Mouse (Mus musculus) stomach, embryonic 16.5 days (tissue): ENCODE results near the gene A830018L16Rik. TPM values are rescaled to one million over a fixed set of nuclear protein-coding genes. Genes with fewer than 3 reads are reported as not detected.
"Not testable (repeated sequence)": the region's sequence is repeated elsewhere in the genome, so short reads cannot be mapped to it uniquely, and the experiment has no call there.

Source experiments
- ATAC-seq: fragments of 200-750 bp; cut with Nextera tagmentation; 2 replicates; pipeline ENCODE4 v1.8.0; 2017; ENCODE audit warnings: moderate number of reproducible peaks, moderate TSS enrichment; ENCODE audit not compliant: insufficient read depth, low FRiP score
- H3K27ac ChIP-seq: fragments of 300-500 bp; sonication (generic); 2 replicates; pipeline ENCODE4 v1.5.1; 2014; ENCODE audit warnings: low read length
- H3K27me3 ChIP-seq: fragments of 300-500 bp; sonication (generic); 2 replicates; pipeline ENCODE4 v1.6.1; 2014; ENCODE audit warnings: low read length, control low read depth, mixed read lengths; ENCODE audit not compliant: control insufficient read depth, insufficient read depth
- H3K36me3 ChIP-seq: fragments of 300-500 bp; sonication (generic); 2 replicates; pipeline ENCODE4 v1.6.1; 2014; ENCODE audit warnings: low read length; ENCODE audit not compliant: control insufficient read depth, insufficient read depth
- H3K4me1 ChIP-seq: fragments of 300-500 bp; sonication (generic); 2 replicates; pipeline ENCODE4 v1.6.1; 2014; ENCODE audit warnings: low read length, control low read depth, mixed read lengths; ENCODE audit not compliant: control insufficient read depth, insufficient read depth
- H3K4me2 ChIP-seq: fragments of 300-500 bp; sonication (generic); 2 replicates; pipeline ENCODE4 v1.6.1; 2014; ENCODE audit warnings: low read depth, low read length, mixed read lengths
- H3K4me3 ChIP-seq: fragments of 300-500 bp; sonication (generic); replicated peaks from 2 replicates; pipeline ENCODE4 v1.5.1; 2014; ENCODE audit warnings: mild to moderate bottlenecking, low read length
- H3K9ac ChIP-seq: fragments of 300-500 bp; sonication (generic); 2 replicates; pipeline ENCODE4 v1.6.1; 2014; ENCODE audit warnings: low read length
- H3K9me3 ChIP-seq: fragments of 300-500 bp; sonication (generic); replicated peaks from 2 replicates; pipeline ENCODE4 v1.6.1; 2016; ENCODE audit warnings: low read length, control low read depth; ENCODE audit not compliant: control insufficient read depth
- WGBS: fragments of 180-500 bp; shearing (Covaris S2); extraction: QIAGEN DNeasy Blood & Tissue Kit; methylation state at CpG from one replicate; pipeline ENCODE4 v1.1.7; 2014; 5-methylcytosine and 5-hydroxymethylcytosine counted together
- polyA plus RNA-seq: library from polyadenylated mRNA; unstranded; fragments of >200 nt; fragmentation: Nextera tagmentation; extraction: Ambion mirVana; gene quantifications from 2 replicates; pipeline ENCODE4 v1.2.1, GENCODE M21; 2015

The A830018L16Rik gene
- polyA plus RNA-seq, 1 experiment from 2014 or later: 12.9 TPM

DNA sequence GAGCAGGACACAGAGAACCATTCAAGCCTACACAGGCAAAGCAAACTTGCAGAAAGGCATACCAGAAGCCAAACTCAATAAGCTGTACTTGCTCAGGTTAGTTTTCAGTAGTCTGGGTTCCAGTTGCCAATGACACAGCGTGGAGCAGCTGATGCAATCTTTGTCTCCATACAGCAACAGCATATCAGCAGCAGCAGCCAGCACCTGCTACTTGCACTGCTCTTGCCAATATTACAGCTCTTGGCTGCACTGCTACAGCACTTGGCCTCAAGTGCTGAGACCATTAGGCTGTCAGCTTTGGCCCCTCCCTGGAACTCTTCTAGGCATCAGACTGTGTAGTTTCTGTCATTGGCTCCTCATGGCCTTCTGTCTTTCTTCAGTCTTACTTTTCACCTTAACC, 44.4 kb downstream of the A830018L16Rik start:
- Histone ChIP-seq H3K36me3 (no peaks in the 10 kb centered on the region), H3K4me3 (no peak overlapping the region), H3K9me3 (no peaks in the 10 kb centered on the region), H3K27me3 (no peaks in the 10 kb centered on the region), H3K4me1 (no peaks in the 10 kb centered on the region), H3K27ac (no peak overlapping the region), H3K4me2 (no peak overlapping the region), H3K9ac (no peak overlapping the region)
- 54% methylated on average over 1 of the region's 1 CpGs for WGBS
- ATAC-seq: peak; percentile 44; the same call in 1 of the 2 replicates

DNA sequence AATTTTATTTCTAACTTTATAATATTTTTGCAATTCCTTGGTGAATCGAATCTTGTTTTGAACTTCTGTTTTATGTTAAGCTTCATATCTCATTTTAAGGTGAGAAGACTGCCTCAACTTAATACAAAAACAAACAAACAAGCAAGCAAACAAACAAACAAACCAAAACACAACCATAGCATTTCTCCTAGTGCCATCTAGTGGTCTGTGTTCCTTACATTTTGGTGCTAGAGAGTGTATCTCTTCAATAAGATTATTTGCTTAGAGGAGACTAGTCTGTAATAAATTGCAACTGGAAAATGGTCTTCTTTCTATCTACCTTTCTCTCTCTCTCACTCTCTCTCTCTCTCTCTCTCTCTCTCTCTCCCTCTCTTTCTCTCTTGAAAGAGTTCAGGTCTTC, 52.4 kb downstream of the A830018L16Rik start:
- no peak for ATAC-seq

DNA sequence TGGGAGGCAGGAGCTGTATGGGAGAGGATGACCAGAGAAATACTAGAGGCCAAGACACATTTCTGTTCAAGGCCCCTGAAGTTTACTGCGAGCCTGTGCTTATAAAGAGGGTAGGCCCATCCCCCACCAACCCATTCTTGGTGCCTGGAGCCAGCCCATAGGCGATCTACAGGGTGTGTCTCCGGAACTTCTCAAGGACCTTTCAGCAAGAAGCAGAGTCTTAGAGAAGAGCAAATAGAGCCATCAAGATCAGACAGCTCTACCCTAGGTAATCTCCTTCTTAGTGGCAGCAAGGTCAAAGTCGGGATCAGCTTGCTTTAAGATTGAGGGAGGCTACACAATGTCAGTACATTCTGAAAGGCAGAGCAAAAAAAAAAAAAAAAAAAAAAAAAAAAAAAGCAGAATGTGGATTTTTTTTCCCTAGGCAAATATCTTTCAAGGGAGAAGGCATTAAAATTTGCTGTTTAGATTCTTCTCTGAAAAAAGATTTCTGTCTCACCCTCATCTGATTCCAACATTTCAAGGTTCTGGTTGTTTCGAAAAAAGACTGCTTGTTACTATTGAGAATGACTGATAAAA, 53.2 kb downstream of the A830018L16Rik start:
- Histone ChIP-seq H3K4me2 (no peak overlapping the region), H3K4me3 (no peak overlapping the region), H3K4me1 (no peaks in the 10 kb centered on the region), H3K27me3 (no peaks in the 10 kb centered on the region), H3K27ac (no peak overlapping the region), H3K36me3 (no peaks in the 10 kb centered on the region), H3K9me3 (no peaks in the 10 kb centered on the region), H3K9ac (no peak overlapping the region)
- WGBS: 43% methylated on average over 5 of the region's 5 CpGs
- no peak for ATAC-seq

More for the DNA sequence above, 52.4 kb downstream of the A830018L16Rik start:
- Histone ChIP-seq H3K4me1 (no peaks in the 10 kb centered on the region), H3K27ac (no peak overlapping the region), H3K36me3 (no peaks in the 10 kb centered on the region), H3K9me3 (no peaks in the 10 kb centered on the region), H3K4me3 (no peak overlapping the region), H3K4me2 (no peak overlapping the region), H3K27me3 (no peaks in the 10 kb centered on the region), H3K9ac (no peak overlapping the region)
- 66% methylated on average over 1 of the region's 1 CpGs for WGBS

DNA sequence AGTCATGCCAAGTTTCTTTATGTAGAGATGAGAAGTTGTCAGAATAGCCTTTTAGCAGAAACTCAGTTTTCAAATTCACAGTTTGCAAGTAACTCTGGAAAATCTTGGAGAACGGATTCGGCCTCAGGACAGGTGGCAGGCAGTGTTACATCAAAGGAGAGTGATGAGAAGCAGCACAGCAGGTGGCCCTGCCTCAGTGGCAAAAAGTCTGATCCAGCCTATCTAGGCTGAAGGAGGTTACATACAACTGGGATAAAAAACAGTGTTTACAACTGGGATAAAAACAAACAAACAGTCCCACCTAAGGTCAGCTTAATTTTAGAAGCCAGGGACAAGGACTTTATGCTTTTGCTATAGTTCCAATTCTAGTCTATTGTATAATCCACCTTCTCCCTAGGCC, 79.0 kb downstream of the A830018L16Rik start:
- no peak for ATAC-seq
- no peak overlapping the region for H3K27ac ChIP-seq
- H3K9me3 ChIP-seq: no peaks in the 10 kb centered on the region
- H3K27me3 ChIP-seq: no peaks in the 10 kb centered on the region
- H3K9ac ChIP-seq: no peak overlapping the region
- 61% methylated on average over 2 of the region's 2 CpGs for WGBS
- H3K4me3 ChIP-seq: no peak overlapping the region
- no peak overlapping the region for H3K4me2 ChIP-seq
- no peaks in the 10 kb centered on the region for H3K36me3 ChIP-seq
- H3K4me1 ChIP-seq: no peaks in the 10 kb centered on the region

DNA sequence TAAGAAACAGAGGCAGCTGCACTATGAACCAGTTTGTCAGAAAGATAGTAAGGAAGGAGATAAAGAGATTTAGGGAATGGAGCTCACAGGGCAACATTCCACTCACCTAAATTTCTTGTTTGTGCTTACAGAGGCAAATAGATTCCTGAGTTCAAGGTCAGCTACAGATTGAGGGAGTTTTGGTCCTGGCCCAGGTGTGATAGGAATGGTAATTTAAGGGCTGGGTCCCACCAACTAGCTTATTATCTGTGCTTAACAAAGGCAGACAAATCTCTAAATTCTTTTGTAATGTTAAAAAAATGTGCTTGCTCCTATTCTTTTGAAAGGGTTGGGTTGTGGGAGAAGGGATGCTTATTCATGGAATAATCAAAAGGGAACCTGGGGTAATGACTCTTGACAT, 87.7 kb downstream of the A830018L16Rik start:
- H3K9ac ChIP-seq: no peak overlapping the region
- H3K9me3 ChIP-seq: no peaks in the 10 kb centered on the region
- H3K27ac ChIP-seq: no peak overlapping the region
- no peak for ATAC-seq
- no peak overlapping the region for H3K4me2 ChIP-seq
- no peaks in the 10 kb centered on the region for H3K4me1 ChIP-seq
- H3K27me3 ChIP-seq: no peaks in the 10 kb centered on the region
- no peaks in the 10 kb centered on the region for H3K36me3 ChIP-seq
- H3K4me3 ChIP-seq: no peak overlapping the region

DNA sequence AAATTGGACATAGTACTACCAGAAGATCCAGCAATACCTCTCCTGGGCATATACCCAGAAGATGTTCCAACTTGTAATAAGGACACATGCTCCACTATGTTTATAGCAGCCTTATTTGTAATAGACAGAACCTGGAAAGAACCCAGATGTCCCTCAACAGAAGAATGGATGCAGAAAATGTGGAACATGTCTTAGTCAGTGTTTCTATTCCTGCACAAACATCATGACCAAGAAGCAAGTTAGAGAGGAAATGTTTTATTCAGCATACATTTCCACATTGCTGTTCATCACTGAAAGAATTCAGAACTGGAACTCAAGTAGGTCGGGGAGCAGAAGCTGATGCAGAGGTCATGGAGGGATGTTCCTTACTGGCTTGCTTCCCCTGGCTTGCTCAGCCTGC, 135.9 kb downstream of the A830018L16Rik start:
- H3K9me3 ChIP-seq, H3K4me1 ChIP-seq, H3K4me2 ChIP-seq, H3K36me3 ChIP-seq, H3K9ac ChIP-seq, ATAC-seq, H3K4me3 ChIP-seq, H3K27ac ChIP-seq, H3K27me3 ChIP-seq: not testable (repeated sequence)
- WGBS: 81% methylated on average over 1 of the region's 1 CpGs

DNA sequence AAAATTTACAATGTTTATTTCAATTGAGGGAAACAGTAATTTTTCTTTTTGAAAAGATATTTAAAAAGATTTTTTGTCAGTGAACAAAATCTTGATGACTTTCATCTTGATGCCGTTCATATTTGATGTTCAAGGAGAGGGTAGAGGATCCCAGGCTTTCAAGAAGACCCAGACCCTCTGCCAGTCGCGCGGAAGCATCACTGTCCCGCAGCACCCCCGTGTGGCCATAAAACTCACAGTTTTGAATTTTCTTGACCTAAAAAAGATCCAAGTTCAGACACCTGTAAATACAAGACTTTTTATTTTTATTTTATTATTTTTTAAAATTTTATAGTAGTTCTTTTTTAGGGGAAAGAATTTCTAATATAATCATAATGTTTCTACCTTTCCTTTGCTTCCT, 151.4 kb downstream of the A830018L16Rik start:
- H3K4me1 ChIP-seq: no peaks in the 10 kb centered on the region
- 7% methylated on average over 6 of the region's 6 CpGs for WGBS
- H3K27ac ChIP-seq: no peak overlapping the region
- H3K4me3 ChIP-seq: no peak overlapping the region
- no peaks in the 10 kb centered on the region for H3K36me3 ChIP-seq
- H3K9me3 ChIP-seq: no peaks in the 10 kb centered on the region
- no peak overlapping the region for H3K9ac ChIP-seq
- H3K27me3 ChIP-seq: no peaks in the 10 kb centered on the region
- no peak overlapping the region for H3K4me2 ChIP-seq
- no peak for ATAC-seq

DNA sequence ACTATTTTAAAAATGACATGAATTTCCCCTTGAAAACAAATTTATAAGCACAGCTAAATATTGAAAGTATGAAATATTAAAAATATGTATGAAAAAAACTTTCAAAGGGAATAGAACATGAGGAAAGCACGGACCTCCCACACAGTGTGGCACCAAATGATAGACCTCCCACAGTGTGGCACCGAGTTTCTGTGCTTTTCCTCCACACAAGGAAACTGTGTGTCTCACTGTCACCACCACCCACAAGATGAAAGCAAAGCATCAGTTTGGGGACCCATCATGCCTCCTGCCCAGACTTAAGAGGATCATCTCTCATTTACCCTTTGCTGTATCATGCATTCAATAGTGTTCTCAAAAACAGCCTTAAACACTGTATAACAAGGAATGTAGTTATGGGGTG, 152.8 kb downstream of the A830018L16Rik start:
- no peaks in the 10 kb centered on the region for H3K36me3 ChIP-seq
- 54% methylated on average over 2 of the region's 2 CpGs for WGBS
- H3K9me3 ChIP-seq: no peaks in the 10 kb centered on the region
- ATAC-seq: no peak
- H3K27me3 ChIP-seq: no peaks in the 10 kb centered on the region
- no peak overlapping the region for H3K27ac ChIP-seq
- no peak overlapping the region for H3K4me2 ChIP-seq
- H3K4me1 ChIP-seq: no peaks in the 10 kb centered on the region
- no peak overlapping the region for H3K9ac ChIP-seq
- no peak overlapping the region for H3K4me3 ChIP-seq

DNA sequence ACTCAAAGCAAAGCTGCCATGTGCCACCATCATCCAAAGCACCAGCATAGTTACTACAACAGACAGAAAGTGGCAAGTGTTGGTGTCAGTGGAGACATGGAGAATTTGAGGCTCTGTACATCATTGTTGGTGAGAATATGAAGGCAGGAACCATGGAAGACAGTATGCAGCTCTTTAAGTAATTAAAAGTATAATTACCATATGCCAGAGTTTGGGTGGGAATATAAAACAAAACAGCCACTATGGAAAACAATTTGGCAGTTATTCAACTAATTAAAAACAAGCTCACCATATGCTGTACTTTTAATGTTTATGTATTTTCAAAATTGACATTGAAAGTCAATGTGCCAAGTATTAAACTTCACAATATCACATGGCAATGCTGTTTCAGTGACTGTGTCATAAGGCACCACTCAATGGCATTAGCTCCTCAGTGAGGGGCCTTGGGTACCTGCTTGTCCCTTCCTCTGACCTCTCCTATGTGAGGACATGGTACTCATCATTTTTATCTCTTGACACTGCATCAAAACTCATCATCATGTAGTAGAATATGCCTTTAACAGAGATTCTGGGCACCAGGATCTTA, 153.5 kb downstream of the A830018L16Rik start:
- no peak overlapping the region for H3K27ac ChIP-seq
- H3K4me2 ChIP-seq: no peak overlapping the region
- H3K4me3 ChIP-seq: no peak overlapping the region
- no peaks in the 10 kb centered on the region for H3K9me3 ChIP-seq
- no peaks in the 10 kb centered on the region for H3K4me1 ChIP-seq
- ATAC-seq: no peak
- H3K27me3 ChIP-seq: no peaks in the 10 kb centered on the region
- H3K36me3 ChIP-seq: no peaks in the 10 kb centered on the region
- no peak overlapping the region for H3K9ac ChIP-seq
